Mouse (Mus musculus) heart, postnatal 0 days (tissue): ENCODE results near the gene Msl1. TPM values are rescaled to one million over a fixed set of nuclear protein-coding genes. Genes with fewer than 3 reads are reported as not detected.

ENCODE experiments used
- ATAC-seq: fragments of 200-750 bp; cut with Nextera tagmentation; 2 replicates; pipeline ENCODE4 v1.8.0; 2017; ENCODE audit warnings: low read depth, moderate number of reproducible peaks, moderate library complexity; ENCODE audit not compliant: insufficient read depth
- DNase-seq: peaks from one replicate; pipeline ENCODE4 v3.0.0-alpha.2; 2016; ENCODE audit warnings: low spot score
- H3K27ac ChIP-seq: fragments of 300-500 bp; sonication (generic); 2 replicates; pipeline ENCODE4 v1.5.1; 2014; ENCODE audit warnings: low read depth, mild to moderate bottlenecking
- H3K27me3 ChIP-seq: fragments of 300-500 bp; sonication (generic); 2 replicates; pipeline ENCODE4 v1.6.1; 2014; ENCODE audit warnings: low read length, mixed read lengths; ENCODE audit not compliant: control insufficient read depth, insufficient read depth
- H3K36me3 ChIP-seq: fragments of 300-500 bp; sonication (generic); replicated peaks from 2 replicates; pipeline ENCODE4 v1.6.1; 2014; ENCODE audit warnings: low read length, mixed read lengths; ENCODE audit not compliant: control insufficient read depth, insufficient read depth
- H3K4me1 ChIP-seq: fragments of 300-500 bp; sonication (generic); 2 replicates; pipeline ENCODE4 v1.6.1; 2014; ENCODE audit warnings: antibody characterized with exemption; ENCODE audit not compliant: control insufficient read depth, insufficient read depth
- H3K4me2 ChIP-seq: fragments of 300-500 bp; sonication (generic); 2 replicates; pipeline ENCODE4 v1.6.1; 2014; ENCODE audit warnings: low read depth, mild to moderate bottlenecking, low read length, moderate library complexity
- H3K4me3 ChIP-seq: fragments of 300-500 bp; sonication (generic); 2 replicates; pipeline ENCODE4 v1.5.1; 2014; ENCODE audit warnings: low read depth, low read length
- H3K9ac ChIP-seq: fragments of 300-500 bp; sonication (generic); replicated peaks from 2 replicates; pipeline ENCODE4 v1.6.1; 2014; ENCODE audit warnings: low read depth, low read length, mixed read lengths
- H3K9me3 ChIP-seq: fragments of 300-500 bp; sonication (generic); replicated peaks from 2 replicates; pipeline ENCODE4 v1.6.1; 2016; ENCODE audit warnings: low read length; ENCODE audit not compliant: control insufficient read depth
- CTCF ChIP-seq: IDR thresholded peaks from 2 replicates; pipeline ENCODE4 v1.5.1; 2016; ENCODE audit warnings: antibody characterized with exemption, control low read depth, low read depth
- EP300 ChIP-seq: IDR thresholded peaks from 2 replicates; pipeline ENCODE4 v1.6.1; 2016; ENCODE audit warnings: antibody characterized with exemption, low read depth
- WGBS: fragments of 180-500 bp; shearing (Covaris S2); extraction: QIAGEN DNeasy Blood & Tissue Kit; methylation state at CpG from one replicate; pipeline ENCODE4 v1.1.7; 2014; 5-methylcytosine and 5-hydroxymethylcytosine counted together
- polyA plus RNA-seq: library from polyadenylated mRNA; unstranded; fragments of >200 nt; fragmentation: Nextera tagmentation; extraction: Ambion mirVana; gene quantifications from 2 replicates; pipeline ENCODE4 v1.2.1, GENCODE M21; 2015
- total RNA-seq: library from RNA; depleted of rRNA; stranded (reverse); fragments of >200 nt; gene quantifications from 2 replicates; pipeline ENCODE4 v1.2.3, GENCODE M21; 2014; ENCODE audit warnings: low replicate concordance

The Msl1 gene
- total and polyA plus RNA-seq, 2 experiments from 2014 or later, result 12.6 to 54.6 TPM

DNA sequence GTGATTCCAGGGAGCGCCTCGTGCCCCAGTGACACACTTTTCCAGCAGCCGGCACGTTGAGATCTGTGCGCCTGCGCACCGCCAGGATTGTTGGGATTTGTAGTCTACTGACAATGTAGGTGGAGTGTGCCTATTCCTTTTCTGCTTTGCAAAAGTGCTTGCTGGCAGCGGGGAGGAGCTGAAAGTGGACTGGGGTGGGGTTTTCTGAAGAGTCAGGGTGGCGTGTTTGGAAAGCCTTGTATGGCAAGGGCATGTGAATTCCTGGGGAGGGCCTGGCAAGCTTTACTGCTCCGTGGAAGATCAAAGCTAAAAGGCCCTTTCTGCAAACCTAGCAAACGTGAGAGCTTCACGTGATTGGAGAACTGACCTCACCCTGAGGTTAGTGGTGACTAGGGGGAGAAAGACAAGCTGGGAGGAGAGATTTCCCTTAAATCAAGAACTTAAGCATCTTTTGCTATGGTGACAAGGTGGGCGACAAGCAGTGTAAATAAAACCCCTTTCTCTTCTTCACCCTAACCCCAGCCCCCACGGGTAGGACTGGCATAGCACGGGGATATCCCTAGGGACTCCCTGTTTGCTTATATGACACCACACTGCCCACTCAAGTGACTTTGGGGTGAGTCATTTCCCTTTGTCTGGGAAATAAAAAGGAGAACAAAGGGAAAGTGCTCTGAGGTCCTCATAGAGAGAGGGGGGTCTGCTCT is 19.8 kb upstream of the Msl1 start:
- no peaks in the 10 kb centered on the region for H3K27me3 ChIP-seq
- H3K4me2 ChIP-seq, result peak overlapping the region; percentile 82
- peak overlapping the region; percentile 98 for H3K27ac ChIP-seq
- peak; percentile 99 for DNase-seq
- peak; percentile 64 for ATAC-seq
- H3K4me3 ChIP-seq, result peak overlapping the region; percentile 71
- peak overlapping the region; percentile 40 for H3K9ac ChIP-seq
- TF ChIP-seq CTCF, result no peak
- TF ChIP-seq EP300, result peak; percentile 88
- H3K4me1 ChIP-seq, result peaks cover 40% of the 10 kb centered on the region
- H3K36me3 ChIP-seq, result peaks cover 14% of the 10 kb centered on the region
- H3K9me3 ChIP-seq, result no peaks in the 10 kb centered on the region
- WGBS, result under 1% methylated on average over 15 of the region's 15 CpGs

DNA sequence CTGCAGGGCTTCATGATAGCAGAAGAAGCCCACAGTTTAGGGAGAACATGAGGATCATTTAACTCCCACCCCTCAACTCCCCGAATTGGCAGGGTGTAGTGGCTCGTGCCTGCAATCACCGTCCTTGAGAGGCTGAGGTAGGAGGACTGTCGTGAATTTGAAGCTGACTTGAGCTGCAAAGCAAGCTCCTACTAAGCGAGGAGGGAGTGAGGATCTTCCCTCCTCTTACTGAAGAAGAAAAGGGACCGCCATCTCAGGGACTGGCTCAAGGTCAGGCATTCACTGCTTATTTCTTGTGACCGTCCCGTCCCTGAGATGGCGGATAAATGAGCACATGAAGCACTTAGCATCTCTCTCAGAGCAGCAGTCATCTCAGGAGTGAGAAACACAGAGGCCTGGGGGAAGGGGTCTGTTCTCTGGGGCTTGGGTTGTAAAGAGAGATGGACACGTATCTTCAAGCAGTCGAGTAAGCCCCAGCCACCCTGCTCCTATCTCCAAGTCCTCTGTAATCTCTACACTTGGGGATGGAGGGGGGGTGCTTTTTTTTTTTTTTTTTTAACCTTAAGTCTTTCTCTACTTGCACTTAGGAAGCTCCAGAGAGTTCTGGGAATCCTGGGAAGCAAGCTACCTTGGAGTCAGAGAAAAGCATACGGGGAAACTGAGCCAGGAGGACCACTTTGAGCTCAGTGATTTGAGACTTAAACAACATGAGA is 19.1 kb upstream of the Msl1 start:
- no peak; the same call in 1 of the 2 replicates for TF ChIP-seq EP300
- TF ChIP-seq CTCF, result no peak
- H3K36me3 ChIP-seq, result peaks cover 6% of the 10 kb centered on the region
- peaks cover 37% of the 10 kb centered on the region for H3K4me1 ChIP-seq
- no peaks in the 10 kb centered on the region for H3K9me3 ChIP-seq
- ATAC-seq (no peak), DNase-seq (no peak)
- peak overlapping the region; percentile 98 for H3K27ac ChIP-seq
- H3K9ac ChIP-seq, result peak overlapping the region; percentile 40
- 17% methylated on average over 12 of the region's 12 CpGs for WGBS
- no peaks in the 10 kb centered on the region for H3K27me3 ChIP-seq
- H3K4me2 ChIP-seq, result peak overlapping the region; percentile 82
- peak overlapping the region; percentile 71 for H3K4me3 ChIP-seq

DNA sequence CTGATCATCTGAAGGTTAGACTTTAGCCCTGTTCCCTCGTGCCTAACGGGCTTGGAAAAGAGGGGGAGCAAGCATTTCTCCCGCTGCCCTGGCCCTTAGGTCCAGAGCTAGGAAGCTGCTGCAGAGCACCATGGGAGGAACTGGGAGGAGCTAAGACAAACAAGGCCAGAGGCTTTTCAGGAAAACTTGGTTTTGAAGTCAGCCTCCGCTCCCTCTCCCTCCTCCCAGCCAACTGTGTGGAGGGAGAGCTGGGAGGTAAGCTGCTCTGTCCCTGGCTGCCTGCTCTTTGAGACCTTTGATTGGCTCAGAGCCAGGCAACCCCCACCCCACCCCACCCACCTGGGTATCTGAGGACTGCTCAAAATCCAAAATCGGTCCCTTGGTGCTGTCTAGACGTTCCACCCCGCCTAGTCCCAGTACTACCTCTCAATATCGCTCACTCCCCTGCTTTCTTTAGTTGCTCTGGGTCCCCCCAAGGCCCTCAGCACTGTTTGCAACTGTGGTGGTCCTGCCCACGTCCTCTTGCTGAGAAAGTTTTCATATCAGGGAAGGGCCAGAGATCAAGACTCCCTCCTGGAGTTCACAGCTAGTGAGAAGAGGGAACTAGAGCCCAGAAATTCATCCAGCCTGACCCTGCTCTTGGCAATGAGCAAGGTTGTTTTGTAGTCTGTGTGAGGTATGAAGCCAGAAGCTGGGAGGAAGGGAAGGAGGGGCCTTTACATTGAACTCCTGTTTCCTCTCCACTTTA is 18.3 kb upstream of the Msl1 start:
- Histone ChIP-seq H3K9ac (peak overlapping the region; percentile 40), H3K27me3 (no peaks in the 10 kb centered on the region), H3K9me3 (no peaks in the 10 kb centered on the region), H3K27ac (peak overlapping the region; percentile 98), H3K4me2 (peak overlapping the region; percentile 82), H3K36me3 (no peaks in the 10 kb centered on the region), H3K4me1 (peaks cover 35% of the 10 kb centered on the region), H3K4me3 (no peak overlapping the region)
- DNase-seq (no peak), ATAC-seq (no peak)
- WGBS, result 26% methylated on average over 9 of the region's 9 CpGs
- no peak for TF ChIP-seq EP300
- TF ChIP-seq CTCF, result no peak

DNA sequence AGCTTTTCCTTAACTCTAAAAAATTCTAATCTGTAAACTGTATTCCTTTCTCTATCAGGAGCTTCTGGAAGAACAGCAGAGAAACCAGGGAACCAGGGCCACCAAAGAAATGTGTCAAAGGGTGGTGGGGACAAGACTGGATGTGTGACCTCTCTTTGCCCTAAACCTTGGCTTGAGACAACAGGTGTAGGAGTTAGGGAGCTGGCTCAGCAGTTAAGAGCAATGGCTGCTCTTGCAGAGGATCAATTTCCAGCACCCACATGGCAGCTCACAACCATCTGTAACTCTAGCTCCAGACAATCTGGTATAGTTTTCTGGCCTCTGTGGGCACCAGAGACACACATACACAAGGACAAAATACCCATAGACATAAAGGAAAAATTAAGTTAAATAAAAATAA is 17.4 kb upstream of the Msl1 start:
- Histone ChIP-seq H3K9ac (no peak overlapping the region), H3K36me3 (no peaks in the 10 kb centered on the region), H3K27me3 (no peaks in the 10 kb centered on the region), H3K9me3 (no peaks in the 10 kb centered on the region), H3K4me2 (no peak overlapping the region), H3K4me1 (peaks cover 44% of the 10 kb centered on the region), H3K4me3 (no peak overlapping the region), H3K27ac (peak overlapping the region; percentile 98)
- TF ChIP-seq CTCF (no peak), EP300 (no peak)
- DNase-seq (no peak), ATAC-seq (no peak)

DNA sequence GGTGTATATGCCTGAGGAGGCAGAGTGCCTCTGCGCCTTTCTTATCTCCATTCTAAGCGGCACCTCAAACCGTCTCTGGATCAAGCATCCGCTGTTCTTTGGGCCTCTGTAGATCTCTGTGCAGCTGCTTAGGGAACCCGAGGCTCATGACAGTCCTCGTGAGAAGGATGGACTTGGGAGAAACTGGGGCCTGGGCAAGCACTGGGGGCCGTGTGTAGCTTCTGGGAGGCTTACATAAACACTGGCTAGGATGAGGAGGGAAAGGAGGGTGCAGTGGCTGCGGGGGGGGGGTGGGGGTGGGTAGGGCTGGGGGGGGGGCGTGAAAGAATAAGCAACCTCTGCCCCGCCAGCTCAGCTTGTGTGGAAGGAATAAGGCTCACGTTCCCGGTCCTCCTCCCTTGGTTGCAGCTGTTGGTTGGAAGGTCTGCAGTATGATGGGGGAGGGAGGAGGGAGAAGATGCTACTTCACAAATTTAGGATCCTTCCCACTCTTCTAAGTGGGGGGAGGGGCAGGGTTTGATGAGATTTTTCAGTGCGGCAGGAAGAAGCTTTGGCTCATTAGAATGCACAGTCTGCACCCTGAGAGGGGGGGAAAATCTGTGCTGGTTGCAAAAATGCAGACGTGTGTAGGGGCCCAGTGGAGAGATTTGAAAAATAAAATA is 13.3 kb upstream of the Msl1 start:
- Histone ChIP-seq H3K27ac (peak overlapping the region; percentile 99; the same call in 1 of the 2 replicates), H3K27me3 (no peaks in the 10 kb centered on the region), H3K9ac (no peak overlapping the region), H3K4me1 (peaks cover 57% of the 10 kb centered on the region), H3K9me3 (no peaks in the 10 kb centered on the region), H3K36me3 (no peaks in the 10 kb centered on the region), H3K4me3 (no peak overlapping the region), H3K4me2 (no peak overlapping the region)
- no peak for TF ChIP-seq EP300
- no peak for TF ChIP-seq CTCF
- DNase-seq (no peak), ATAC-seq (no peak)
- WGBS, result 29% methylated on average over 12 of the region's 14 CpGs
